Mouse (Mus musculus) cerebellum, adult 9-10 months (tissue): Measurements from ENCODE around the gene Dsp.

Source experiments
- DNase-seq: peaks from one replicate; pipeline ENCODE4 v3.0.0; 2022

Gene Dsp

DNA sequence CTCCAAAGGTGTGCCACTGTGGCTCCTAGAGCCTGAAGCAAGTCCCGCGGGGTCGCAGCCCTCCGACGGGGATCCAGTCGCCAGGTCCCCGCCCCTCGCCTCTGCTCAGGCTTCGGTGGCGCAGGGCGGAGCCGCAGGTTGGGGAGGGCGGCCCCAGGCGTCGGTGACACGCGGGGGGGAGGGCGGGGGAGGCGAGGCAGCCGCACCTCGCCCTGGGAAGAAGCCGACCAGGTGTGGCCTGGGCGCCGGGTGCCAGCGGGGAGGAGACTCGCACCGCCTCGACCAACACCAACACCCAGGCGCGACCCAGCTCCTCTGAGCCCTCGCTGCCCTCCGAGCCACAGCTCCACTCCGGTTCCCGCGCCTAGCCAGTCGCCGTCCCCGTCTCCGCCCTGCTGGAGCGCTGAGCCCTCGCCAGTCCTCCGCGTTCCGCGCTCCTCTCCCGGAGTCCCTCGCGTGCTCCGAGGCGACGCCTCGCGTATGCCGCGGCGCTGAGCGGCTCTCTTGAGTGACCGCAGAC, at the start of gene Dsp:
Gene Dsp, plus strand, starts transcription at position 226 of the 520 bp plus-strand sequence.
- DNase-seq: no peak

DNA sequence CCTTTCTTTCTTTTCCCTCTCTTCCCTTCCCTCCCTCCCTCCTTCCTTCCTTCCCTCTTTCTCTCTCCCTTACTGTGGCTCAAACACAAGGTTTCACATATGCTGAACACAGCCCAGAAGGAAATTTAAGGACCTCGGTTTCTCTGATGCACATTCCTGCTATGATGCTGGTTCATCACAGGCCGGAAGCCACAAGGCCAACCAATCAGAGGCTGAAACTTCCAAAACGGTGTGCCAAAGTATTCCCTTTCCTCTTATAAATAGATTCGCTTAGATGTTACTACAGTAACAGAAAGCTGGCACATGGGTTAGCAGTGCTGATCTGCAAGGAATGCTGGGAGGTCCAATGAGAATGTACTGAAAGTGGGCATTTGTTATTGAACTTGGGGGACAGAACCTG, 47.7 kb upstream of the Dsp start:
- DNase-seq: no peak

DNA sequence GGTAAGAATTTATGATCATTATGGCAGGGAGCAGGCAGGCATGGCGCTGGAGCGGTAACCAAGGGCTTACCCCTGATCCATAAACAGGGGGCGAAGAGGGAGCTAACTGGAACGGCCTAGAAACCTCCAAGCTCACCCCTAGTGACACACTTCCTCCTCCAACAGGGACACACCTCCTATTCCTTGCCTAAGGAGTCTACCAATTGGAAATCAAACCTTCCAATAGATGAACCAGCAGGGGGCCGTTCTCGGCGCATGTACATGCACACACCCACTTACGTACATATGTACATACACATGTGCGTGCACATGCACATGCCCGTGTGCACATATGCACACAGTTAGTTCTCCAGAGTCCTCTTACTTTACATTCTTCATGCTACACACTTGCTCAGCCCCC, 46.6 kb upstream of the Dsp start:
- DNase-seq: no peak

DNA sequence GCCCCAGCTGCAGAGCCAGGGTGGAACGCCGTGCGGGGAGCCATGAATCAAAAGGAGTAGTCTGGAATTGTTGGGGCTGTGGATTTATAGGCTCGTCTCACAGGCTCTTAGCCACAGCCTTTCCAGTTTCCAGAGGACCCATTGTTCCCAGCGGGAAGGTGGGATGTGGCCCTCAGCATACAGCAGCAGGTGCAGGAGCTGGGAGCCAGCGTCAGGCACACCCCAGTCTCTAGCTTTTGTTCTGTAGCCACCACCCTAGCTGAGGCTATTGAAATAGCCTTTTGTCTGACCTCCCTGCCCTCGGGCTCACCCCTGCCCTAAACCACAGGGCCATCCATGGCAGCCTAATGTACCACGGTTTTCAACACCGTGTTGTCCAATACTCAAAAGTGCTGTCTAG, 42.0 kb upstream of the Dsp start:
- DNase-seq: no peak

DNA sequence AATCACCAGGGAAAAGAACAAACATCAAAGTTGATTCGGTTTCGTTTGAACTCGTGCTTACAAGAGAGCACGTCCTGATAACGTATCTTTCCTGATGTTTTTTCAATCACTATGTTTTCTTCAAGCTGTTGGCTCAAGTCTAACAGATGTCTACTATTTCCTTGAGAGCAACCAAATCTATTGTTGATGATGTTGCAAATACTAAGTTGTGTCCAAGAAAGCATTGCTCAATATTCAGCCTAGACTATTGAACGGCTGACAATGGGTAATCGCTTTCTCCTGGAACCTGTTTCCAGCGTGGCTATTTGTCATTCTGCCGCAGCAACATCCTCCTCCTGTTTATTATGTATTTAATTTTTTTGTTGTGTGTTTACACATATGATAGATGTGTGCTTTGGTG, 28.8 kb upstream of the Dsp start:
- no peak for DNase-seq

DNA sequence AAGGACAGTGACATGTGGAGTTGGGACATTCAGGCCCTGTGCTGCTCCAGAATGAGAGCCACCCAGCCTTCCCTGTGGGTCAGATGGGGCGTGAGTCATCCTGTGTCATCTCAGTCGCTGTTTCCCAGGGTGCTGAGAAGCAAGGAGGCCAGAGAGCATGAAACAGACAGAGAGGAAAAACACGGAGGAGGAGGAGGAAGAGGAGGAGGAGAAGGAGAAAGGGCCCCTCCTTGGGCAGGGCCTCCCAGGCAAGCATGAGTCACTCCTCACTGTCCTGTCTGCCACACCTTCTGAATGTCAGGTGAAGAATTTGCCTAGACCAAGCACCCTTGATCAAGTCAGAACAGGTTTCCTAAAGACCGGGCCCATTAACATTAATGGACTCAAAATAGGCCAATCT, 27.4 kb upstream of the Dsp start:
- no peak for DNase-seq

DNA sequence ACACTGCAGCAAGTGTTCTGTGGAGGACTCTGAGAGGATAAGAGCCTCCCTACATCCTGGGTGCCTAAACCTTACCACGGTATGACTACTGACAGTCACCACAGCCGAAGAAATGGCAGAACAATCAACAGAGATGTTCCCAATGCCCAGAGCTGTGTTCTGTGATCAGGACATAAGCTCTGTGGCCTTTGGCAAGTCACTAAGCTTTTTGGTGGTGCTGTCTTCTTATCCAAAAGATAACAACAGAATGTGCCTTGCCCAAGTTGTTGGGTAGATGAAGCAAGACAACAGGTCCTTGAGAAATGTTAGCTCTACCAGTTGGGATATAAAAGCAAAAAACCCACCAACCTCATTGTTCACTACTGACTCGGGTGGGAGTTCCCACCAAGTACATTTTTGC, 23.4 kb upstream of the Dsp start:
- no peak for DNase-seq

DNA sequence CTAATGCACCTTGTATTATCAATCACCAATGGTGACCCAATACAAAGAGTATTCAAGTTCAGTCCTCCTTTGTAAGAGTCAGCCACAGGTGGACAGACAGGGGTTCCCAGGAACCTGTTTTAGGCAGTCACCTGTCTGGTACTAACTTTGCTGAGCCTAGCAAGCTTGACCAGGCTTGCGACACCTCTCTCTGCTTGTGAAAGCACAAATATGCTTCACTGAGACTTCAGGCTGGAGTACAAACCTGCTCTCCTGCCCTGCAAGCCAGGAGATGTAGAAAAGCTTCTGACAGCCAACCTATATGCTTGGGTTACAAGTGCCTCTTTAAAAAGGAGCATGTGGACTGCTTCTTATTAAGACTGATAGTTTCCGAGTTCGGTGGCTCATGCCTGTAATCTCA, 22.8 kb upstream of the Dsp start:
- no peak for DNase-seq

DNA sequence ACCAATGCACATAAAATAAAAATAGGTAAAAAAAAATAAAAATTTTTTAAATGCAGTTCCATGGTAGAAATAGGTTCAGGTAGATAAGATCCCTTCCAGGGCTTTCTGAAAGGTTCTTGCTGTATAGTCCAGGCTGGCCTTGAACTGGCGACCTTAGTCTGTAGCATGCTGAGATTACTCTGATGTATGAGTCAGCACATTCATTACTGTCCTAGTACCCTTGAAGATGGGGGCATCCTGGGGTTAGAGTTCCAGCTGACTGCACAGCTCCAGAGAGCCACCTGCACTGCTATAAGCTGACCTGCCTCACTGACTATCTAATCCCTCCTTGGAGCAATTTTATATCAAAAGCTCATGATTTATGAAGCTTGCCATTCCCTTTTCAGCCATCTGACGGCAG, 21.6 kb upstream of the Dsp start:
- no peak for DNase-seq

DNA sequence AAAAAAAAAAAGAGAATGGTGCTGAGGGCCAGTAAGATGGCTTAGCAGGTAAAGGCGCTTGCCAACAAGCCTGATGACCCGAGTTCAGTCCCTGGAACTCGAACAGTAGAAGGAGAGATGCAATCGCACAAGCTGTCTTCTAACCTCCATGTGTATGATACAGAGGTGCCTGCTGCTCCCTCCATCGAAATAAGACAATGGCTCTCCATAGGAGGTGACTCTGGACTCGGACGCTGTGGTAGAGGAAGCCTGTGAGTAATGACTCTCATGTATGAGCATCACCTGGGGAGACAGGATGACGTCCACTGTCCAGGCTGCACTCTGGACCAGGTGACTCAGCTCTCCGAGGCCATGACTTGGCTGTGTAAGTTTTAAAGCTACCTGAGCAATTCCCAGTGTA, 21.0 kb upstream of the Dsp start:
- DNase-seq: no peak

DNA sequence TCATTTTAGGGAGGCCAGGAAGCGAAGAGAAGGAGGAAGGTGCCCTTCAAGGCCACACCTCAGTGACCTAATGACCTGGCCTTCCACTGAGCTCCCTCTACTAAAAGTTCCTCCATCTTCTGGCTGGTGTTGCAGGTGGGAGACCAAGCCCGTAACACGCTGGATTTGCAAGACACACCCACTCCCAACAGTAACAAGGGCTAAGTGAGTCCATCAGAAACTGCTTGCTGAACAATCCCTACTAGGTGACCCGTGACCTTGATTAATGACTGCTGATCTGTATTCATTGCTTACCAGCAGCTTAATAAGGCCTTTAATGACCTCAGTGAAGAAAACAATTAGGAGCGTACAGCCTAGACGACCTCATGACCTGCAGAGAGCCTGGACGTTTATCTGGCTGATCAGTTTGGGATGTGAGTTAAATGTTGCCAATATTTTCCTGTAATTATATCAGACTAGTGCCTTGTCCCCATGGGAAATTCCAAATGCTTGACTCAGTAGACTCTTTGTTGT, 18.0 kb upstream of the Dsp start:
- DNase-seq: no peak

DNA sequence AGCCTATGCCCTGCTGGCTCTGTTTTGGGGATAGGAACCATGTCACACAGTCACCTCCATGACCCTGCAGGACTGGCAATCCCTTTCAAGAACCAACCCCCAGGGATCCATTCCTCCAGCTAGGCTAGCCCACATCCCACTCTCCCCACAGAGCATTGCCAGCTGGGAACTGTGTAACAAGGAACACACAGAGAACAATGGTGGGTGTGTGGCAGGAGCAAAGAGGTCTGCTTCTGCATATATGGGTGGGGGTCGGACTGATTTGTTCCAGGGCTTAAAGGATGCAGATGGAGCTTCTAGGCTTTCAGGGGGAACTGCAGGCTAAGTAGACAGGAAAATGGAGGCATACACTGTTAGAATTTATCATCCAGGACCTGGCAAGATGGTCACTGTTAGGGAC, 10.6 kb upstream of the Dsp start:
- no peak for DNase-seq

DNA sequence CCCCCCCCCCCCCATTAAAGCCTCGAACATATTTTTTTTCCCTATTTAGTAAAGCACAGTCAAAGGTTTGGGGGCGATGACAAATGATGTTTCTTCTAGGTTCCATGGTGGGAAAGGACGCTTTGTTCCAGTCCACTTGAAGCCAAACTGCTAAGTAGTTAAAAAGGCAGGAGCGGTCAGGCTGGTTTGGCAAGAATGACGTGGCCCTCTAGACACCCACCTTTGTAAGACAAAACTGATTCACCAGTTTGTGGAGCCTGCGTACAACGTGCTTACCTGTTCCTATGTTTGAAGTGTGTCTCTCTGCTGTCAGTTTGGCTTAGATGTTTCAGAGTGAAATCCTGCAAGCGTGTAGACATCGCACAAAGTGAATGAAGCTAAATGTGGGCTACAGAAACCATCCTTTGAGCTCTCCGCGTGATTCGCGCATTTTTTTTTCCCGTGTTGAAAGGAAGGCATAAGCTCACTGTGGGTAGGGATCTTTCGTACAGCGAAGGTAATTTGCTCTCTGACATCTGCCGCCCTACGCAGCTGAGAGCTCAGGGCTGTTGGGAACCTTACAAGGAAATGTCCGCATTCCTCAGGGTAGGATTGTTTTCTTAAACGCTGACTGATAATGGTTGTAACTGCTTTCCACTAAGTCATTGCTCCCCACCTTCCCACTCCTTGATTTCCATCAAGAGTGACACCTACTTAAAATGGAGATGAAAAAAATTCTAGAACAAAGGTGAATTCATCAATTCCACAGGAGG, 6.0 kb upstream of the Dsp start:
- no peak for DNase-seq

DNA sequence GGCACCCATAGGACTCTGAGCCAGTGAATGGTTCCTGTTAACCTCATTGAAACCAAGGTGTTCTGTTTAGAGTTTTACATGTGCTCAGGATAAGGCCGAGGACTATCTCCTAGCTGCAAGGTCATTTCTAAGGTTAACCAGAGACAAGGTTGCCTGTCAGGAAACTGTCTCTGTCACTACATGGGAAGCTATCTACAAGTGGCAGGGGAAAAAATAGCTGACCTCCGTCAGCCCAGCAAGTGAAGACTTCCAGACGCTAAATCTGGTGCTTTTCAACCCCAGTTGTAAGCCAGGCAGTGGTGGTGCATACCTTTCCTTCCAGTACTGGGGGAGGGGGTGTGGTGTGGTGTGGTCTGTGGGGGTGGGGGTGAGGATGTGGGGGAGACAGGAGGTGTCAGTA, 2.7 kb upstream of the Dsp start:
- no peak for DNase-seq

DNA sequence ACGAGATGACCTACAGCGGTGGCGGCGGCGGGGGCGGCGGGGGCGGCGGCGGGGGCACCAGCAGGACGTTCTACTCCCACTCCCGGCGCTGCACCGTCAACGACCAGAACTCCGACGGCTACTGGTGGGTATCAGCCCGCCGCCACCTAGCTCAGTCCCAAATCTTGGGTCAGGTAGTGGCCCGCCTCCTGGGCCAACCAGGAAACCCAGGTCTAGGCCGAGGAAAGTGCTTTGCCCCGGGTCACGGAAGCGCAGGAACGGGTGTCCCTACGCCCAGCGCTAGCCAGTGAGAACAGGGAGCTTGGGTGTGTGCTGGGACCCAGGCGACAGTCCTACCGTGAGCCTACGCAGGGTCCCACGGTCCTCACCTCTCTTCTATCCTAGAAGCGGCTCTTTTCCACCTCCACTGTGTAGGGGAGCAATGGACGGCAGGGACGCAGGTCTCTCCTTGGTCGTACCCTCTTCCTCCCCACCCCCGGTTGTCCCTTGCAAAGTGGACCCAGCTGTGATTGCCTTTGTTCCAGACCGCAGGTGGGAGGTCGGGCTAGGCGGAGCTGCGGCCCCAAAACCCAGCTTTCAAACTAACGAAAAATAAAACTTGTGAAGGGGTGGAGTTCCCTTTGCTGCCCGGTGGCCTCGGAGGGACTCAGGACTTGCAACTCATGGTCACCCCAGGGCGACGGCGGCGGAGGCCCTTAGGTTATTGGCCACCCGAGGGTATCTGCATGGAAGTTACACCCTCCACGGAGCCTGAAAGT, 756 bp downstream of the Dsp start:
- no peak for DNase-seq

DNA sequence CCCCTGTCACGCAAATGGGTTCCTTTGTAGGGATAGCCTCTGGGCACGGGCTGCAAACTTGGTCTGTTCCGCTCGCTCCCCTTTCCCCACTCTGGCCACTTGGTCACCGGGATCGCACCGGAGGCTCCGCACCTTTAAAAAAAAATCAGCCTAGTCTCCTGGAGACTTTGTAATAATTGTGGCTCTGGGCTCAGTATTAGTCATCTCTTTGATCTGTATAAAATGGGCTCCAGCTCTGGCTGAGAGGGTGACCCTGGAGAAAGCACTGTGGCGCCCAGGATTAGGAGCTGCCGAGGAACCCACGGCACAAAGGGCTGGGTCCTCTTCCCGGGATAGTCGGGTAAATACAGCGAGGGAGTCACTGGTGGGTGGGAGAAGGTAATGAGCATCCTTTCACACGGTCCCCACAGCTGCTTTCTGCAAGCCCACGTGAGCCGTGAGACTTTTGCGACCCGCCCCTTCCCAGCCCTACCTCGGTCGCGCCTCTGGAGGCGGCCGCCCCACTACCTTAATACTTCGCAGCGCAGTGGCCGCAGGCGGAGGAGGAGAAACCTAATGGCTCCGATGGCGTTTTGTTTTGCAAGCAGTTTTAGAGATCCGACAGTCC, 1.4 kb downstream of the Dsp start:
- DNase-seq: no peak

DNA sequence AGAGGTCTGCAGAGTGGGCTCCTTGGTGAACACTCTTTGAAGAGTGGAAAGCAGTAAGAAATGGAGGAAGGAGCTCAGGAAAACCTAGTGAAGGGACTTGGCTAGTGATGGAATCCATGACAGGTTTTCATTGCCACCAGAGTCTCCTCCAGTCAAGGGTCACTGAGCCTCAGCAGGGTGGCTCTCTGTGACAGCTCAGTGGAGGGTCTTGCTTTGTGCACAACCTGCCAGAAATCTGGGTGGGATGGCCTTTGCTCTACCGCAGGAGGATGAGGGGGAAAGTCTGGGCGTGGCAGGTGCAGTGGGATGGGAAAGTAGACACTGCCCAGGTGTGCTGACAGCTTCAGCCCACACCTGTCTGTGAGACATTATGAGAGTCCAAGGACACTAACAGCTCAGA, 4.4 kb downstream of the Dsp start:
- DNase-seq: no peak

DNA sequence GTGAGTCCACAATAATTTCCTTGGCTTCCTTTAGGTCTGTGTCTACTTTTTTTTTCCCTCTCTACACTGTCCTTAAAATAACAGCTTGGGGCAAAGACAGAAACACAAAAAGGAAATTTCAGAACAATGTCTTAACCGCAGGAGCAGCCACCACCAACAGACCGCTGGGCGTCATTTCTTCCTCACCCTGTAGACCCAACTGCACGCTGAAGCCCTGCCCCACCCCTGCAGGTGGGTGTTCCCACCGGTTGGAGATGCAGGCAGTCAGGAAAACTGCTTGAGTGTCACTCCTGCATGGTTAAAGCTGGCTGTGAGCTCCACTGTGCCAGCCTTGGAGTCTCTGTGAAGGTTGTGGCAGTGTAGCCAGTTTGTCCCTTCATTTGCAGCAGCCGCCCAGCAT, 6.5 kb downstream of the Dsp start:
- no peak for DNase-seq

DNA sequence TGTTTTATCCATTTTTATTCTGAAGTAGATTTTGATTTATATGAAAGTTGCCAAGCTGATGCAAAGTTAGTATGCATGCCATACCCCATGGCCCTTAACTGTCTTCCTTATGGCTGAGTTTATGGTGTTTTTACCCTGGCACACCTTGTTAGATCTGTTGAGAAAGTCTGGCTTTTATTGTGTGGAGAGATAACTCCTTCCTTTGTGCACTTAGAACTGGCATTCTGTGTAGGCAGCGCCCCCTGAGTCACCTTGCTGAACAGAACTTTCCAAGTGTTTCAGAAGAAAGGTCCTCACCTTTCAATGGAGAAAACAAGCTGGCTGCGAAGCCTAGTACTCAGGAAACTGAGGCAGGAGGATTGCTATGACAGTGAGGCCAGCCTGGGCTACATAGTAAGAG, 10.9 kb downstream of the Dsp start:
- DNase-seq: no peak

DNA sequence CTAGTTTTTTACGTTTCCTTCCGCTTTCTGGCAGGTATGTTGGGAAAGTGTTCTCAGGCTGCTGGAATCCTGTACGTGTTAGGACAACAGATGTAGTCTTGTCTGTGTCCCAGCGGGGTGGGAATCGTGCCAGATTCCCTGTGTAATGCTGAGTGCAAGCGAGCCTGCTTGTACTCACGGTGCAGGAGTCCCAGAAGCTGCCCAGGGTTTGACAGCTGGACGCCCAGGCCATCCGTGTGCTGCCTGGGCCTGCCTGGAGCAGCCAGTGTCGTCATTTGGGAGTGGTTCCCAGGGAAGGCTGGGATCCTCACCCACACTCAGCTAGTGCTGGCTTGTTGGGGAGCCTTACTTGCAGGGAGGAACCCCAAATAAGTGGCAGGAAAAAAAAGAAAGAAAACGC, 11.6 kb downstream of the Dsp start:
- no peak for DNase-seq

DNA sequence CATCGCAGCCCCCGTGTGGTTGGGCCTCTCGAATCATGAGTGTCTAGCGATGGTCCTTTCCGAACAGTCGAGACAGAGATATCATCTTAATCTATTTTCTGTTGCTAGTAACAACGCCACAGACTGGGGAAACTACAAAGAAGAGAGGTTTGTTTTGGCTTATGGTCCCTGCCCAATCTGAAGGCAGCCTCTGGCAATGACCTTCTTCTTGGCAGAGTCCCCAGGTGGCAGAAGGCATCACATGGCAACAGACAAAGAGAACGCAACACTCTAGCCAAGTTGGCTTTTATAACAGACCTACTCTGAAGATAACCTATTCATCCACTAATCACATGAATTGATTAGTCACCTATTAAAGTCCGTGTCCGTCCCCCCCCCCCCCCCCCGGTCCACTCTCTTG, 13.8 kb downstream of the Dsp start:
- DNase-seq: peak; percentile 34

DNA sequence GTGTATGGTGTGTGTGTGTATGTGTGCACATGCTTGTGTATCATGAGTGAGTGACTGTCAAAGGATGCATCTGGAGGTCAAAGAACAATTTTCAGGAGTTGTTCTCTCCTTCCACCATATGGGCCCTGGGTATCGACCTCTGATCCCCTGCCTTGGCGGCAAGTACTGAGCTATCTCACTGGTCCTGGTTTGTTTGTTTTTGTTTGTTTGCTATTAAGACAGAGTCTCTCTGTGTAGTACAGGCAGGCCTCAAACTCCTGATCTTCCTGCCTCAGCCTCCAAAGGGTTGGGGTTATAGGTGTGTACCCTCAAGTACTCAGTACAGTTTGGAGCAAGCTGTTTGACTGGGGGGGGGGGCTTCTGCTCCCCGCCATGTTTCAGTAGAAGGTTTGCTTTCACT, 16.0 kb downstream of the Dsp start:
- no peak for DNase-seq

DNA sequence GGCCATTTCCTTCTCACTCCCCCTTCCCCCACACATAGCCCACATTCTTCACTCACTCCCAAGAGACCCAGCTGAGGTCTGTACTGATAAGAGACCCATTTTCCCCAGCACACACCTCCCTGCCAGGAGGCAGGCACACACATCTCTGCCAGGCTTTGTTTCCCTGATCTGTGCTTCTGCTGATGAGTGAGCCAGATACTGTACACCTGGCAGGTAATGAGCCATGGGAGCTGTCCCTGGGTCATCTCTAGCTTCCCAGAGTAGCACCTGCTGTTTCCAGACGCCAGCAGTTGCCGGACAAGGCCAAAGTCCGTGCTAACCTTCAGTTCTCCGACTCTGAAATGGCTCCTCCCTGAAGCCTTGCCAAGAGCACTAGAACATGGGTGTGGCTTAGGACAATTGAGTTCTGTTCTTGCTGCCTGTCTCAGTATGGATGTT, 19.6 kb downstream of the Dsp start:
- no peak for DNase-seq

DNA sequence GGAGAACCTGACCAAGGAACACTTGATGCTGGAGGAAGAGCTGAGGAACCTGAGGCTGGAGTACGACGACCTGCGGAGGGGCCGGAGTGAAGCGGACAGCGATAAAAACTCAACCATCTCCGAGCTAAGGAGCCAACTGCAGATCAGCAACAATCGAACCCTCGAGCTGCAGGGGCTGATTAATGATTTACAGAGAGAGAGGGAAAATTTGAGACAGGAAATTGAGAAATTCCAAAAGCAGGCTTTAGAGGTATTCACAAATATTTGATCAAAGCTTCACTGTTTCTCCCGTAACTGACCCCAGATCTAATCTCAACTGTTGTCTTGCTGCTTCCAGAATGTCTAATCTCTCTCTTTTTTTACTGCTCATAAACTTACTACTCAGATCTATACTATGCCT, 42.3 kb downstream of the Dsp start:
- no peak for DNase-seq
